Mouse (Mus musculus) ES-E14 (cell line): ENCODE data around the gene Macrod2. TPM values are rescaled to one million over a fixed set of nuclear protein-coding genes. Genes with fewer than 3 reads are reported as not detected.
A peak's percentile ranks its signal among the peaks of the same experiment; 100 is the strongest.

Experiments
- DNase-seq: peaks from one replicate; pipeline ENCODE4 v3.0.0-alpha.2; 2013; ENCODE audit warnings: low read depth, low spot score
- H3K27ac ChIP-seq: 2 replicates; pipeline ENCODE4 v1.5.1; 2012; ENCODE audit warnings: low read depth, mild to moderate bottlenecking, low read length, moderate library complexity, mixed read lengths; ENCODE audit not compliant: poor library complexity, insufficient read depth, severe bottlenecking
- H3K36me3 ChIP-seq: 2 replicates; pipeline ENCODE4 v1.6.1; 2012; ENCODE audit warnings: mild to moderate bottlenecking, low read length, moderate library complexity, mixed read lengths; ENCODE audit not compliant: control insufficient read depth, poor library complexity, insufficient read depth, severe bottlenecking
- H3K4me1 ChIP-seq, 2 experiments: fragments of 150-350 bp in 1 of 2; sonication (generic) in 1 of 2; 2 replicates each; pipeline ENCODE4 v1.6.1; 2012; ENCODE audit warnings: low read length in 2 of 2, mild to moderate bottlenecking in 1 of 2, mixed read lengths in 1 of 2; ENCODE audit not compliant: control insufficient read depth in 2 of 2, insufficient read depth in 2 of 2, poor library complexity in 1 of 2
- H3K4me3 ChIP-seq, 2 experiments: fragments of 150-350 bp in 1 of 2; sonication (generic) in 1 of 2; 2 replicates each; pipeline ENCODE4 v1.5.1; 2012; ENCODE audit warnings: low read length in 2 of 2, low read depth in 1 of 2, mild to moderate bottlenecking in 1 of 2, mixed read lengths in 1 of 2; ENCODE audit not compliant: insufficient read depth in 1 of 2, poor library complexity in 1 of 2, severe bottlenecking in 1 of 2
- H3K9ac ChIP-seq: 2 replicates; pipeline ENCODE4 v1.6.1; 2012; ENCODE audit warnings: low read depth, mild to moderate bottlenecking, low read length, mixed read lengths; ENCODE audit not compliant: poor library complexity, insufficient read depth, severe bottlenecking
- H3K9me3 ChIP-seq: fragments of 150-350 bp; sonication (generic); 2 replicates; pipeline ENCODE4 v1.6.1; 2012; ENCODE audit warnings: low read depth, mild to moderate bottlenecking, low read length; ENCODE audit not compliant: control insufficient read depth, insufficient read depth
- CHD2 ChIP-seq: IDR thresholded peaks from 2 replicates; pipeline ENCODE4 v1.6.1; 2014; ENCODE audit warnings: mild to moderate bottlenecking, low read depth, low read length, inconsistent platforms
- HCFC1 ChIP-seq: IDR thresholded peaks from 2 replicates; pipeline ENCODE4 v1.6.1; 2012; ENCODE audit warnings: low read length, inconsistent platforms, borderline replicate concordance; ENCODE audit not compliant: insufficient read depth
- MAFK ChIP-seq: IDR thresholded peaks from 2 replicates; pipeline ENCODE4 v1.6.1; 2014; ENCODE audit warnings: mild to moderate bottlenecking, low read depth, low read length, inconsistent platforms; ENCODE audit not compliant: insufficient read depth
- ZC3H11A ChIP-seq: IDR thresholded peaks from 2 replicates; pipeline ENCODE4 v1.6.1; 2012; ENCODE audit warnings: low read depth, mild to moderate bottlenecking, inconsistent platforms, low read length, borderline replicate concordance
- ZNF384 ChIP-seq: IDR thresholded peaks from 2 replicates; pipeline ENCODE4 v1.6.1; 2012; ENCODE audit warnings: low read depth, low read length, inconsistent platforms
- in situ Hi-C, 2 experiments: fragments of 600-800 bp; cut with MboI; formaldehyde crosslinking; loops; one replicate each; pipeline ENCODE4 v1.15.1; 2025; ENCODE audit warnings: low sequenced_read_pairs in 2 of 2, inconsistent platforms in 1 of 2; ENCODE audit not compliant: unreplicated experiment in 2 of 2
- total RNA-seq: library from RNA; depleted of rRNA; stranded (reverse); fragments of 300-350 nt; gene quantifications from 2 replicates; pipeline ENCODE4 v1.2.3, GENCODE M21; 2012

Macrod2 gene
- total RNA-seq, 1 experiment = 12.7 TPM

- peak within 1 kb of the TSS; percentile 37 to 43 for H3K4me3 ChIP-seq
- peak; percentile 49; the same call in 1 of the 2 replicates for TF ChIP-seq ZC3H11A
- TF ChIP-seq MAFK = no peak
- in situ Hi-C loops = no loop called here
Observed at GRCm38 (mm10) chr2:140670963-140671702, 276.0 kb downstream of the Macrod2 start, which contains the start of gene Flrt3. Gene Flrt3 (minus strand): TSS chr2:140671469.

GRCm38 (mm10) chr2:140673466-140673865 lies 278.4 kb downstream of the Macrod2 start:
- H3K4me1 ChIP-seq = peaks cover 3 to 5% of the 10 kb centered on the region in 2 experiments; a peak in 1 of 4 replicates
- TF ChIP-seq HCFC1 = no peak
- no peak for TF ChIP-seq CHD2
- TF ChIP-seq ZNF384 = no peak
- no peak for TF ChIP-seq MAFK
- TF ChIP-seq ZC3H11A = no peak
- no peaks in the 10 kb centered on the region for H3K9me3 ChIP-seq
- H3K4me3 ChIP-seq = no peak overlapping the region
- no peak overlapping the region for H3K27ac ChIP-seq
- H3K9ac ChIP-seq = no peak overlapping the region
- H3K36me3 ChIP-seq = no peaks in the 10 kb centered on the region
- in situ Hi-C loops = no loop called here
- DNase-seq = no peak

More at GRCm38 (mm10) chr2:140670963-140671702, 276.0 kb downstream of the Macrod2 start, which contains the start of gene Flrt3:
- peak; percentile 95 for DNase-seq
- Histone ChIP-seq H3K36me3 (no peaks in the 10 kb centered on the region), H3K9me3 (no peaks in the 10 kb centered on the region), H3K9ac (peak within 1 kb of the TSS; percentile 25; the same call in 1 of the 2 replicates), H3K4me1 (peaks cover 0 to 6% of the 10 kb centered on the region in 2 experiments; a peak in 2 of 4 replicates), H3K27ac (no peak within 1 kb of the TSS)

GRCm38 (mm10) chr2:140676728-140677127 lies 281.6 kb downstream of the Macrod2 start:
- TF ChIP-seq ZNF384 (no peak), CHD2 (no peak), ZC3H11A (no peak), HCFC1 (no peak), MAFK (no peak)
- DNase-seq = peak; percentile 70
- Histone ChIP-seq H3K4me3 (no peak overlapping the region), H3K36me3 (no peaks in the 10 kb centered on the region), H3K9me3 (no peaks in the 10 kb centered on the region), H3K4me1 (peaks cover 3 to 5% of the 10 kb centered on the region in 2 experiments; a peak in 1 of 4 replicates), H3K27ac (no peak overlapping the region), H3K9ac (no peak overlapping the region)
- in situ Hi-C loops = no loop called here

GRCm38 (mm10) chr2:140690906-140691305 lies 295.8 kb downstream of the Macrod2 start:
- TF ChIP-seq HCFC1 (no peak), ZNF384 (no peak), ZC3H11A (no peak), MAFK (no peak), CHD2 (no peak)
- H3K9ac ChIP-seq = no peak overlapping the region
- no peak overlapping the region for H3K27ac ChIP-seq
- H3K4me3 ChIP-seq = no peak overlapping the region
- H3K4me1 ChIP-seq = no peaks in the 10 kb centered on the region
- no peaks in the 10 kb centered on the region for H3K36me3 ChIP-seq
- no peaks in the 10 kb centered on the region for H3K9me3 ChIP-seq
- in situ Hi-C loops = no loop called here
- DNase-seq = no peak
